Mouse (Mus musculus): ENCODE measurements around the gene Fam71e1. TPM values are rescaled to one million over a fixed set of nuclear protein-coding genes. Genes with fewer than 3 reads are reported as not detected.

Gene Fam71e1
- polyA plus RNA-seq, 1 experiment from 2014 or later = 17.9 TPM

- ATAC-seq (ENCODE audit: insufficient number of reproducible peaks, insufficient read depth, low FRiP score, low read depth) = 0 out of 2 replicates have a peak, but pooled peaks have one; percentile 19
- H3K27me3 ChIP-seq (ENCODE audit: control insufficient read depth, insufficient read depth, low read length) = no peaks in the 10 kb centered on the region
- H3K4me1 ChIP-seq (ENCODE audit: control insufficient read depth, insufficient read depth, low read length) = no peaks in the 10 kb centered on the region
- peaks cover 23% of the 10 kb centered on the region for H3K36me3 ChIP-seq (ENCODE audit: control insufficient read depth, insufficient read depth, low read length)
- H3K27ac ChIP-seq (ENCODE audit: low read length) = no peak overlapping the region
- H3K9ac ChIP-seq (replicated peaks; ENCODE audit: low read depth, low read length) = no peak overlapping the region
- H3K4me3 ChIP-seq (ENCODE audit: low read depth, low read length) = no peak overlapping the region
- no peaks in the 10 kb centered on the region for H3K9me3 ChIP-seq (ENCODE audit: control insufficient read depth, low read depth, low read length)
- H3K4me2 ChIP-seq (replicated peaks; ENCODE audit: low read depth, low read length) = no peak overlapping the region
- 77% methylated on average over 29 of the region's 29 CpGs for WGBS
Observed at GRCm38 (mm10) chr7:44532918-44533745, 36.8 kb downstream of the Fam71e1 start.

GRCm38 (mm10) chr7:44533746-44534045 lies 37.3 kb downstream of the Fam71e1 start:
- H3K4me3 ChIP-seq (ENCODE audit: low read depth, low read length) = no peak overlapping the region
- no peaks in the 10 kb centered on the region for H3K27me3 ChIP-seq (ENCODE audit: control insufficient read depth, insufficient read depth, low read length)
- no peaks in the 10 kb centered on the region for H3K9me3 ChIP-seq (ENCODE audit: control insufficient read depth, low read depth, low read length)
- no peak for ATAC-seq (ENCODE audit: insufficient number of reproducible peaks, insufficient read depth, low FRiP score, low read depth)
- no peak overlapping the region for H3K27ac ChIP-seq (ENCODE audit: low read length)
- H3K9ac ChIP-seq (replicated peaks; ENCODE audit: low read depth, low read length) = no peak overlapping the region
- WGBS = 80% methylated on average over 12 of the region's 12 CpGs
- no peaks in the 10 kb centered on the region for H3K4me1 ChIP-seq (ENCODE audit: control insufficient read depth, insufficient read depth, low read length)
- H3K36me3 ChIP-seq (ENCODE audit: control insufficient read depth, insufficient read depth, low read length) = peaks cover 27% of the 10 kb centered on the region
- no peak overlapping the region for H3K4me2 ChIP-seq (replicated peaks; ENCODE audit: low read depth, low read length)

GRCm38 (mm10) chr7:44534242-44534641 lies 37.9 kb downstream of the Fam71e1 start:
- Histone ChIP-seq H3K4me1 (ENCODE audit: control insufficient read depth, insufficient read depth, low read length) (no peaks in the 10 kb centered on the region), H3K27me3 (ENCODE audit: control insufficient read depth, insufficient read depth, low read length) (no peaks in the 10 kb centered on the region), H3K9me3 (ENCODE audit: control insufficient read depth, low read depth, low read length) (no peaks in the 10 kb centered on the region), H3K36me3 (ENCODE audit: control insufficient read depth, insufficient read depth, low read length) (peaks cover 33% of the 10 kb centered on the region), H3K9ac (replicated peaks; ENCODE audit: low read depth, low read length) (no peak overlapping the region), H3K4me2 (replicated peaks; ENCODE audit: low read depth, low read length) (no peak overlapping the region), H3K4me3 (ENCODE audit: low read depth, low read length) (no peak overlapping the region), H3K27ac (ENCODE audit: low read length) (no peak overlapping the region)
- WGBS = 87% methylated on average over 13 of the region's 13 CpGs
- ATAC-seq (ENCODE audit: insufficient number of reproducible peaks, insufficient read depth, low FRiP score, low read depth) = no peak

- Histone ChIP-seq H3K9me3 (ENCODE audit: control insufficient read depth, low read depth, low read length) (no peaks in the 10 kb centered on the region), H3K4me2 (replicated peaks; ENCODE audit: low read depth, low read length) (no peak overlapping the region), H3K4me1 (ENCODE audit: control insufficient read depth, insufficient read depth, low read length) (no peaks in the 10 kb centered on the region), H3K9ac (replicated peaks; ENCODE audit: low read depth, low read length) (no peak overlapping the region), H3K4me3 (ENCODE audit: low read depth, low read length) (no peak overlapping the region), H3K36me3 (ENCODE audit: control insufficient read depth, insufficient read depth, low read length) (peaks cover 37% of the 10 kb centered on the region), H3K27me3 (ENCODE audit: control insufficient read depth, insufficient read depth, low read length) (no peaks in the 10 kb centered on the region), H3K27ac (ENCODE audit: low read length) (no peak overlapping the region)
- WGBS = 88% methylated on average over 19 of the region's 19 CpGs
- ATAC-seq (ENCODE audit: insufficient number of reproducible peaks, insufficient read depth, low FRiP score, low read depth) = no peak
Observed at GRCm38 (mm10) chr7:44534656-44535441, 38.5 kb downstream of the Fam71e1 start.

- no peaks in the 10 kb centered on the region for H3K27me3 ChIP-seq (ENCODE audit: control insufficient read depth, insufficient read depth, low read length)
- no peak for ATAC-seq (ENCODE audit: insufficient number of reproducible peaks, insufficient read depth, low FRiP score, low read depth)
- whole genome bisulfite sequencing = 91% methylated on average over 27 of the region's 27 CpGs
- H3K9ac ChIP-seq (replicated peaks; ENCODE audit: low read depth, low read length) = no peak overlapping the region
- H3K36me3 ChIP-seq (ENCODE audit: control insufficient read depth, insufficient read depth, low read length) = peaks cover 46% of the 10 kb centered on the region
- no peaks in the 10 kb centered on the region for H3K4me1 ChIP-seq (ENCODE audit: control insufficient read depth, insufficient read depth, low read length)
- no peak overlapping the region for H3K4me3 ChIP-seq (ENCODE audit: low read depth, low read length)
- no peaks in the 10 kb centered on the region for H3K9me3 ChIP-seq (ENCODE audit: control insufficient read depth, low read depth, low read length)
- H3K4me2 ChIP-seq (replicated peaks; ENCODE audit: low read depth, low read length) = no peak overlapping the region
- H3K27ac ChIP-seq (ENCODE audit: low read length) = no peak overlapping the region
Observed at GRCm38 (mm10) chr7:44535657-44536589, 39.5 kb downstream of the Fam71e1 start.

- H3K4me1 ChIP-seq (ENCODE audit: control insufficient read depth, insufficient read depth, low read length) = no peaks in the 10 kb centered on the region
- no peak overlapping the region for H3K4me3 ChIP-seq (ENCODE audit: low read depth, low read length)
- no peak overlapping the region for H3K9ac ChIP-seq (replicated peaks; ENCODE audit: low read depth, low read length)
- H3K27me3 ChIP-seq (ENCODE audit: control insufficient read depth, insufficient read depth, low read length) = no peaks in the 10 kb centered on the region
- H3K4me2 ChIP-seq (replicated peaks; ENCODE audit: low read depth, low read length) = no peak overlapping the region
- no peak overlapping the region for H3K27ac ChIP-seq (ENCODE audit: low read length)
- H3K9me3 ChIP-seq (ENCODE audit: control insufficient read depth, low read depth, low read length) = no peaks in the 10 kb centered on the region
- H3K36me3 ChIP-seq (ENCODE audit: control insufficient read depth, insufficient read depth, low read length) = peaks cover 48% of the 10 kb centered on the region
- 79% methylated on average over 6 of the region's 6 CpGs for WGBS
- no peak for ATAC-seq (ENCODE audit: insufficient number of reproducible peaks, insufficient read depth, low FRiP score, low read depth)
Observed at GRCm38 (mm10) chr7:44536590-44536968, 40.2 kb downstream of the Fam71e1 start.

- Histone ChIP-seq H3K4me3 (ENCODE audit: low read depth, low read length) (no peak overlapping the region), H3K36me3 (ENCODE audit: control insufficient read depth, insufficient read depth, low read length) (peaks cover 52% of the 10 kb centered on the region), H3K9ac (replicated peaks; ENCODE audit: low read depth, low read length) (no peak overlapping the region), H3K27me3 (ENCODE audit: control insufficient read depth, insufficient read depth, low read length) (no peaks in the 10 kb centered on the region), H3K9me3 (ENCODE audit: control insufficient read depth, low read depth, low read length) (no peaks in the 10 kb centered on the region), H3K4me2 (replicated peaks; ENCODE audit: low read depth, low read length) (no peak overlapping the region), H3K4me1 (ENCODE audit: control insufficient read depth, insufficient read depth, low read length) (no peaks in the 10 kb centered on the region), H3K27ac (ENCODE audit: low read length) (no peak overlapping the region)
- WGBS = 73% methylated on average over 7 of the region's 7 CpGs
- no peak for ATAC-seq (ENCODE audit: insufficient number of reproducible peaks, insufficient read depth, low FRiP score, low read depth)
Observed at GRCm38 (mm10) chr7:44537009-44537408, 40.6 kb downstream of the Fam71e1 start.

- ATAC-seq (ENCODE audit: insufficient number of reproducible peaks, insufficient read depth, low FRiP score, low read depth) = no peak
- 91% methylated on average over 13 of the region's 13 CpGs for WGBS
- Histone ChIP-seq H3K27ac (ENCODE audit: low read length) (no peak overlapping the region), H3K4me1 (ENCODE audit: control insufficient read depth, insufficient read depth, low read length) (no peaks in the 10 kb centered on the region), H3K27me3 (ENCODE audit: control insufficient read depth, insufficient read depth, low read length) (no peaks in the 10 kb centered on the region), H3K9me3 (ENCODE audit: control insufficient read depth, low read depth, low read length) (no peaks in the 10 kb centered on the region), H3K36me3 (ENCODE audit: control insufficient read depth, insufficient read depth, low read length) (peaks cover 55% of the 10 kb centered on the region), H3K9ac (replicated peaks; ENCODE audit: low read depth, low read length) (no peak overlapping the region), H3K4me3 (ENCODE audit: low read depth, low read length) (no peak overlapping the region), H3K4me2 (replicated peaks; ENCODE audit: low read depth, low read length) (no peak overlapping the region)
Observed at GRCm38 (mm10) chr7:44537496-44537895, 41.1 kb downstream of the Fam71e1 start.

All from stomach, embryonic 14.5 days (tissue).